Mouse (Mus musculus): ENCODE measurements around the gene Zdbf2. TPM values are rescaled to one million over a fixed set of nuclear protein-coding genes. Genes with fewer than 3 reads are reported as not detected.

Zdbf2 gene
- polyA plus RNA-seq (2015; fragmentation: Nextera tagmentation; extraction: Ambion mirVana), result 47.9 and 49.6 TPM in 2 replicates

DNA sequence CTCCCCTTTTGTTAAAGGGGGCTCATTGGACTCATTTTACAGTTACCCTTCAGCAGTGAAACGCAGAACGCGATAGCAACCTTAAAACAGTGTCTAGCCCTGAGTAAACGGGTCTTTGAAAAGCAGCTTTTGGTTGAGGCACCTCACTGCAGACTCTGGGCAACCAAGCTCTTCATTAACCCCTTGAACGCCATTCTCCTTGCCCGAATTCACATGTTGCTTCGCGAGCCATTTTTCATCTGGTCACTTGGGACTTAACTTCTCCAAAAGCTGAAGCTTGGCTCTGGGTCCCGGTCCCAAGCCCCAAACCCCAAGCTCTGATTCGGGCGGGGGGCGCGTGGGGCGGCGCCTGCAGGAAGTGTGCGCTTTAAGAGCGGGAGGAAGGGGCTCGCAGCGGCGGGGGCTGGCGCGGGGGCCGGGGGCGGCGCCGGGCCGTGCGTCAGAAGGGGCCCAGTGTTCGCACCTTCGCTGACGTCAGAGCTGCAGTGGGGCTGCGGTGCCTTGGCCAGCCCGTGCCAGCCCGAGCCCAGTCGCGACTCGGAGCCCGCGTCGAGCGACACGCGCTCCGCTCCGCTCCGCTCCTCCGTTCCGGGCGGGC is at the start of gene Zdbf2:
TSS of gene Zdbf2 (plus strand) at position 525 of the 598 bp plus-strand sequence.
- peak within 1 kb of the TSS; percentile 60 for H3K4me3 ChIP-seq (replicated peaks)
- H3K4me2 ChIP-seq (replicated peaks), result peak within 1 kb of the TSS; percentile 59
- no peaks in the 10 kb centered on the region for H3K36me3 ChIP-seq
- under 1% methylated on average over 47 of the region's 49 CpGs for WGBS
- H3K9ac ChIP-seq (replicated peaks), result peak within 1 kb of the TSS; percentile 79
- peak within 1 kb of the TSS; percentile 83 for H3K27ac ChIP-seq
- H3K4me1 ChIP-seq (replicated peaks), result no peaks in the 10 kb centered on the region
- H3K27me3 ChIP-seq, result peaks cover 77% of the 10 kb centered on the region
- peak; percentile 95 for ATAC-seq
- no peaks in the 10 kb centered on the region for H3K9me3 ChIP-seq

DNA sequence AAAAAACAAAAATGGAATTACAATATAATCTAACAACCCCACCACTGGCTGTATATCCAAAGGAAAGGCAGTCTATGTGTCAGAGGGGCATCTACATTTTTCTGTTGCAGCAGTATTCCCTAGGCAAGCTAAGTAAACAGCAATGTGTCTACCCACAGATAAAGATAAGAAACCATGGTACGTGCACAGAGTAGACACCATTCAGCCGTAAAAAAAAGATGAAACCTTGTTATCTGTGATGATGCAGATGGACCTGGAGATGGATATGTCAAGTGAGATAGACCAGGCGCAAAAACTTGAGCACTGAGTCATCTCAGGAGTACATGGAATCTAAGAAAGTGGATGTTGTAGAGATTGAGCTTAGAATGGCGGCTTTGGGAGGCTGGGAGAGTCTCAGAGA is 48.1 kb upstream of the Zdbf2 start:
- WGBS, result 88% methylated on average over 4 of the region's 4 CpGs
- no peaks in the 10 kb centered on the region for H3K36me3 ChIP-seq
- no peaks in the 10 kb centered on the region for H3K4me1 ChIP-seq (replicated peaks)
- no peak overlapping the region for H3K9ac ChIP-seq (replicated peaks)
- H3K9me3 ChIP-seq, result no peaks in the 10 kb centered on the region
- no peak overlapping the region for H3K4me3 ChIP-seq (replicated peaks)
- no peak overlapping the region for H3K4me2 ChIP-seq (replicated peaks)
- H3K27me3 ChIP-seq, result no peaks in the 10 kb centered on the region; the same call in 1 of the 2 replicates
- no peak overlapping the region for H3K27ac ChIP-seq
- ATAC-seq, result no peak

DNA sequence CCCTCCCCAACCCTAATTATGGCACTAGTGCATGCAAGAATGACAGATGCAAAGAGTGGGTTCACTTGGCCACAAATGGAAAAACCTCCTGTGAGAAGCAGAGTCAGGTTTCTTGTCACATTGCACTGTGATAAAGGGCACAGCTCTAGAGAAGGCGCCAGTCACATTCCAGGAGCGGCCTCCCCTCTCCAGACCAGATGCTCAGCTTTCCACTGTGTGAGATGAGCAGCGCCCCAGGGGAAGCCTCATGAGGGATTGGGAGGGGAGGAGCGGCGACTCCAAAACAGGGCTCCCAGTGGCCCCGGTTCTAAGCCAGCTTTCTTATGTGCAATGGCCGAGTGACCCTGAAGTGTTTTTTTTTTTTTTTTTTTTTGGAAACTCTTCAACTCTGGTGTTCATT is 47.2 kb upstream of the Zdbf2 start:
- H3K9ac ChIP-seq (replicated peaks), result no peak overlapping the region
- H3K4me2 ChIP-seq (replicated peaks), result no peak overlapping the region
- no peaks in the 10 kb centered on the region for H3K9me3 ChIP-seq
- H3K27ac ChIP-seq, result no peak overlapping the region
- no peak overlapping the region for H3K4me3 ChIP-seq (replicated peaks)
- H3K27me3 ChIP-seq, result no peaks in the 10 kb centered on the region; the same call in 1 of the 2 replicates
- no peaks in the 10 kb centered on the region for H3K36me3 ChIP-seq
- H3K4me1 ChIP-seq (replicated peaks), result no peaks in the 10 kb centered on the region
- WGBS, result 7% methylated on average over 7 of the region's 7 CpGs
- no peak for ATAC-seq

DNA sequence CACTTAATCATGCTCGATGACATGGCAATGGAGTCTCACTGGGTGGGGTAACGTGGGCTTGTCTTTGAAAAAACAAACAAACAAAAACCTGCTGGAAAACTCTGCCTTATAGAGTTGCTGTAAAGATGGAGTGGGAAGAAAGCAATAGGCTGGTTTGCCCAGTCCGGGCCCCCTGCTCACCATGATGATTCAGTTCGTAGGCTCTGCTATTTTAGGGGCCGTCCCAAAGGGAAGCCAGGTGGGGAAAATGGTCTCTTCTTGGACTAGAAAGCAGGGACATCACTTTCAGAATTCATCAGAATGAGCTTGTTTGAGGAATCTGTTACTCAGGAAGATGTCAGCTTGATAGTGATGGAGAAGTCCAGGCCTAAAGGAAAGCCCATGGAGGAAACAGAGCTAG is 45.8 kb upstream of the Zdbf2 start:
- 91% methylated on average over 5 of the region's 5 CpGs for WGBS
- H3K36me3 ChIP-seq, result no peaks in the 10 kb centered on the region
- no peaks in the 10 kb centered on the region for H3K4me1 ChIP-seq (replicated peaks)
- H3K9me3 ChIP-seq, result no peaks in the 10 kb centered on the region
- no peak overlapping the region for H3K4me3 ChIP-seq (replicated peaks)
- H3K27ac ChIP-seq, result no peak overlapping the region
- no peak for ATAC-seq
- H3K9ac ChIP-seq (replicated peaks), result no peak overlapping the region
- no peak overlapping the region for H3K4me2 ChIP-seq (replicated peaks)
- no peaks in the 10 kb centered on the region; the same call in 1 of the 2 replicates for H3K27me3 ChIP-seq

DNA sequence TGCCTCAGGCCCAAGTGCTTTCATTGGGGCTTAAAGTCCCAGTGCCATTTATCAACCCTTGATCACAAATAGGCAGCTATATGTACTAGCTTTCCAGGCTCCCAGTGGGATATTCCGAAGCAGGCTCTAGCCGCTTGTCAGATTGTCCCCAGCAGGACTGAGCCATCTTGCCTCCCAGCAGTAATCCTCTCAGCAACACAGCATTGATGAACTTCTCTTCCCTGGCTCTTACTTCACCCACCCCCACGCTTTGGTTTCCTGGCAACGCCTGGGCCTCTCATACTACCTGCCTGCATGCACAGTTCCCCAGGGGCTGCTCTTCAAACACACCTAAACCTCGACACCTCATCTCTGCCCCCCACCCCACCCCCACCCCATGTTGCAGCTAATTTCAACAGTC is 35.7 kb upstream of the Zdbf2 start:
- Histone ChIP-seq H3K27ac (0 out of 2 replicates have a peak overlapping the region, but pooled peaks have one; percentile 22), H3K4me3 (replicated peaks) (no peak overlapping the region), H3K9ac (replicated peaks) (no peak overlapping the region), H3K4me1 (replicated peaks) (peaks cover 14% of the 10 kb centered on the region), H3K36me3 (no peaks in the 10 kb centered on the region), H3K4me2 (replicated peaks) (no peak overlapping the region), H3K27me3 (0 out of 2 replicates have a peak, but pooled peaks cover 3% of the 10 kb centered on the region), H3K9me3 (no peaks in the 10 kb centered on the region)
- ATAC-seq, result peak; percentile 79
- 6% methylated on average over 5 of the region's 5 CpGs for WGBS

DNA sequence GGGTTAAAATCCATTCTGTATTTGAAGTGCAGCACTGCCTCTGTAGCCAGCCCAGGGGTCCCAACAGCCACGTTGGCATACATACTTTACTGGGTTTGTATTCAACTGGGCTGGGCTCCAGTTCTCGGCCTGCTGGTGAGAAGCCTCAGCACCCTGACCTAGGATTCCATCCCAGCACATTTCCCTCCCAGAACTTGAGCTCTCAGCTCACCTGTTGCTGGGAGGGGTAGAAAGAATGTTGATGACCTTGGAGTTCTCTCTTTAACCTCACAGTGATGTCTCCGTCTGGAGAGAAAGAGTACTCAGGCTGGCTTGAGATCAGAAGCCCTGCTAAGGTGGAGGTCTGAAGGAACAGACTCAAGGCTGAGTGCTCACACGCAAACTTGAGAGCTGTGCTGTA is 33.8 kb upstream of the Zdbf2 start:
- Histone ChIP-seq H3K4me3 (replicated peaks) (no peak overlapping the region), H3K9me3 (no peaks in the 10 kb centered on the region), H3K4me2 (replicated peaks) (no peak overlapping the region), H3K36me3 (no peaks in the 10 kb centered on the region), H3K27me3 (0 out of 2 replicates have a peak, but pooled peaks cover 3% of the 10 kb centered on the region), H3K9ac (replicated peaks) (no peak overlapping the region), H3K4me1 (replicated peaks) (peaks cover 14% of the 10 kb centered on the region), H3K27ac (no peak overlapping the region)
- 59% methylated on average over 4 of the region's 4 CpGs for WGBS
- ATAC-seq, result no peak

DNA sequence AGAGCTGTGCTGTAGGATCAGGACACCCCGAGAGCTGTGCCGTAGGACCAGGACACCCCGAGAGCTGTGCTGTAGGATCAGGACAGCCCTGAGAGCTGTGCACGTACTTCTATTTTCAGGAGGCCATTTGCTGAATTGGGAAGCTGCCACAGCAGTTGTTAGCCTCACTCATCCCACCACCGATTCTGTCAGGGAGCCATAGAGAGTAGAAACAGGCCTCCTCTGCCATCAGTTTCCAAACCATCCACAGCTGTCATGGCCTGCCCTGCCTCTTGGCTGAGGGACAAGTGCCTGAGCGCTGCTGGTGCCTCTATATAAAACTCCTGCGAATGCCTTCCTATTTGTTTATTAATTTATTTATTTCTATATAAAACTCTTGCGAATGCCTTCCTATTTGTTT is 33.3 kb upstream of the Zdbf2 start:
- no peak overlapping the region for H3K4me2 ChIP-seq (replicated peaks)
- 0 out of 2 replicates have a peak, but pooled peaks cover 2% of the 10 kb centered on the region for H3K27me3 ChIP-seq
- no peaks in the 10 kb centered on the region for H3K9me3 ChIP-seq
- H3K4me3 ChIP-seq (replicated peaks), result no peak overlapping the region
- no peak overlapping the region for H3K9ac ChIP-seq (replicated peaks)
- H3K27ac ChIP-seq, result no peak overlapping the region
- 92% methylated on average over 8 of the region's 8 CpGs for WGBS
- peaks cover 14% of the 10 kb centered on the region for H3K4me1 ChIP-seq (replicated peaks)
- no peak for ATAC-seq
- no peaks in the 10 kb centered on the region for H3K36me3 ChIP-seq

DNA sequence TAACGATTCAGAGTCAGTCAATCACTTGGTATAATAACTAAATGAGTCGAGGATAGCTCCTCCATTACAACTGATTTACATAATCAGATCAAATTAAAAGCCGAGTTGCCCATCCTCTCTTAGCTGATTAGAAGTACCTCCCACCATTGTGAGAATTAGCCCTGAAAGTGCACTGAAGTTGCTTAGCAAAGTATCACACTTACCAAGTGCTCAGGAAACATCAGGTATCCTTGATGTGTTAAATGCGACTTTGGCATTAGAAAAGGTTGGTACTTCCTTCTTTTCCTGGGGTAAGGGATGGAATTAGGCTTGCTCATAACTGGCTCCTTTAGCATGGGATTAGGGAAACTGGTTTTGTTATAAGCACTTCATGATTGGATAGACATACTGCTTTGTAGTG is 29.2 kb upstream of the Zdbf2 start:
- Histone ChIP-seq H3K27ac (no peak overlapping the region), H3K27me3 (peaks cover 30% of the 10 kb centered on the region), H3K36me3 (no peaks in the 10 kb centered on the region), H3K4me1 (replicated peaks) (peaks cover 12% of the 10 kb centered on the region), H3K9ac (replicated peaks) (no peak overlapping the region), H3K4me2 (replicated peaks) (no peak overlapping the region), H3K4me3 (replicated peaks) (no peak overlapping the region), H3K9me3 (no peaks in the 10 kb centered on the region)
- WGBS, result 61% methylated on average over 4 of the region's 4 CpGs
- ATAC-seq, result no peak

DNA sequence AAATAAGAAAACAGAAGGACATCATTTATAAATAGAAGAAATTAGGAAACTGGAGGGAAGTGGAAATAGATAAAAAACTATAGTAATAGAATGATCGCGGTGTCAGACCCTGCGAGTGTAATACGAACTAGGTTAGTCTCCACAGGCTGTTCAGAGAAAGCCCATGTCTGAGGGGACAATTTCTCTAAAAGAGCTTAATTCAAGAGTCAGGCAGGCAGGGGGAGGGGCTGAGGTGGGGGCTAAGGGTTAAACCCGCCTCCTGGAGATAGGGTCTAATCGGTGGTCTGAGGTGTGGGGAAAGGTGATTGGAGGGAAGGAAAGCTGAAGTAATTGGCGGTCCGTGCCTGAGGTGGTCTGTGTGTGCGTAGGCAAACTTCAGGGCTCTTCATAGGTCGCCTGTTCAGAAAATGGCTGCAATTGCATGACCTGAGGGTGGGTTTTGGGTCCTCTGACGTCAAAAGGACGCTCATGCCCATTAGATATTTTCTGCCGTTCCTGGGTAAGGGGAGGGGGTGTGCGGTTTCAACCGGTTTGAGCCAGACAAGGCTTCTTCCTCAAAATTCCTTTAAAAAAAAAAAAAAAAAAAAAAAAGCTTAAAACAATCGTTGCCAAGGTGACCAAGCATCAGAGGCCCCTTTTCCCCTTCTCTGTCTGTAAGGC is 26.1 kb upstream of the Zdbf2 start:
- WGBS, result under 1% methylated on average over 16 of the region's 16 CpGs
- Histone ChIP-seq H3K9me3 (no peaks in the 10 kb centered on the region), H3K9ac (replicated peaks) (no peak overlapping the region), H3K4me1 (replicated peaks) (peaks cover 15% of the 10 kb centered on the region), H3K27ac (peak overlapping the region; percentile 63), H3K36me3 (no peaks in the 10 kb centered on the region), H3K27me3 (peaks cover 60% of the 10 kb centered on the region), H3K4me2 (replicated peaks) (peak overlapping the region; percentile 60), H3K4me3 (replicated peaks) (peak overlapping the region; percentile 33; the same call in 1 of the 2 replicates)
- peak; percentile 92 for ATAC-seq

DNA sequence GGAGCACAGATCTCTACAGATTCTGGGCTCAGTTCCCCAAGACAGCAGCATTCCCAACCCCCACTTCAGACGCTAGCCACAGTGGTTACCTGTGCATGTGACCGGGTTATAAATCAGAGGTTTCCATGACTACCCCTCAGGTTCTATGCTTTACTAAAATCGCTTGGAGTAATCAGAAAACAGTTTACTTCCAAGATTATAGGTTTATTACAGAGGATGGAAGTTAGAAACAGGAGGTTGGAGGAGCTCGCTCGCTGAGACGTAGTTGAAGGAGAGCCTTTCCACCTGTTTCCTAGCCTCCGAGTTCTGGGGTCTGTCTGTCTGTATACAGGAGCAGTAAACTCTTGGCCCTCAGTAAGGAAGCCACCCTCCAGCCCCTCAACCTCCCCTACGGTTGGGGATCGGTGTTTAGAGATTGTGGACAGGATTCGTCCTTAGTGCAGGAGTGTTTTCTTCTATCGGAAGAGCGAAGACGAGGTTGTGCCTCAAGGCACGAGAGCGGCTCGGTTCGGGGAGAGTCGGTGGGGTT is 25.2 kb upstream of the Zdbf2 start:
- Histone ChIP-seq H3K4me3 (replicated peaks) (peak overlapping the region; percentile 33), H3K36me3 (no peaks in the 10 kb centered on the region), H3K4me1 (replicated peaks) (peaks cover 20% of the 10 kb centered on the region), H3K27me3 (peaks cover 68% of the 10 kb centered on the region), H3K9me3 (no peaks in the 10 kb centered on the region), H3K4me2 (replicated peaks) (peak overlapping the region; percentile 60), H3K27ac (peak overlapping the region; percentile 79), H3K9ac (replicated peaks) (peak overlapping the region; percentile 62)
- ATAC-seq, result peak; percentile 56; the same call in 1 of the 2 replicates
- WGBS, result 0% methylated on average over 18 of the region's 18 CpGs

DNA sequence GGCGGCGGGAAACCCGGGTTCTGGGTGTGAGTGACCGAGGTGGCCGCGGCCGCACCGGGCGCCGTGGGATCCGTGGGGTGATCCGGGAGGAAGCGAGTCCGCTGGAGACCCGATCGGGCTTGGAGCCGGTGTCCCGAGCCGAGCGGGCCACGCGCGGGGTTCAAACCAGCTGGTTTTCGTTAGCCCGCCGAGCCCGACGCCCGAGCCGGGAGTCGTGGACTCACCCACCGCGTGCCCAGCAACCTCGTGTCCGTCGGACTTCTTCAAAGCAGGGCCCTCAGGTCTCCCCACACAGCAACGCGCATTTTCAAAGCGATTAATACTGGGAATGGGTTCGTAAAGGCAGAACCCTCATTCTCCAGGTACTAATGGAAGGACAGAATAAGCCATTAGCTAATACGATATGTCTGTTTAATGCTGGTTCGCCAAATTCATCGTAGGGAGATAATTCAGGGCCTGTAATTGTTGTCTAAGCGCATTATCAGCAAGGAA is 24.7 kb upstream of the Zdbf2 start:
- peak overlapping the region; percentile 60 for H3K4me2 ChIP-seq (replicated peaks)
- H3K4me3 ChIP-seq (replicated peaks), result peak overlapping the region; percentile 33
- H3K27me3 ChIP-seq, result peaks cover 73% of the 10 kb centered on the region
- peaks cover 25% of the 10 kb centered on the region for H3K4me1 ChIP-seq (replicated peaks)
- WGBS, result 2% methylated on average over 44 of the region's 44 CpGs
- no peaks in the 10 kb centered on the region for H3K9me3 ChIP-seq
- peak overlapping the region; percentile 79 for H3K27ac ChIP-seq
- peak overlapping the region; percentile 62 for H3K9ac ChIP-seq (replicated peaks)
- no peak for ATAC-seq
- no peaks in the 10 kb centered on the region for H3K36me3 ChIP-seq

DNA sequence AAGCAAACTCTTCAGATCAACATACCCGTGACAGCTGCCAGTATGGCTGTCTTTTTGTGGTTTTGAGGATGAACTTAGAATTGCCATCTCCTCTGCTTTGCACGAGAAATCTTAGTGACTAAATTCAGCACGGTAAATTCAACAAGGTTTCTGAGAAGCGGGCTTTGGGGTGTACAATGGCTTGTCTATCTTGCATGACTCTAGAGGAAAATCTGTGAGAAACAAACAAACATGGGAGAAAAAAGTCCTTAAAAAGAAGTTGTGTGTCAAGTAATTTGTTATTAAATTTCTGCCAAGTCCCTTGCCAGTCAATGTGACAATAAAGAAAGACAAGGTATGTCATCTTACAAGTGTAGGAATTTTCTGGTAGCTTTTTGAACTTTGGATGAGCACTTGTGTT is 23.8 kb upstream of the Zdbf2 start:
- Histone ChIP-seq H3K4me3 (replicated peaks) (no peak overlapping the region), H3K27ac (no peak overlapping the region), H3K36me3 (no peaks in the 10 kb centered on the region), H3K9ac (replicated peaks) (no peak overlapping the region), H3K27me3 (peaks cover 81% of the 10 kb centered on the region), H3K4me2 (replicated peaks) (no peak overlapping the region), H3K9me3 (no peaks in the 10 kb centered on the region), H3K4me1 (replicated peaks) (peaks cover 26% of the 10 kb centered on the region)
- ATAC-seq, result no peak
- WGBS, result 34% methylated on average over 4 of the region's 4 CpGs

All from midbrain, embryonic 13.5 days (tissue).